Mouse (Mus musculus) frontal cortex, postnatal 14 days (tissue): ENCODE data around the gene Tmem208.
A peak's percentile ranks its signal among the peaks of the same experiment; 100 is the strongest.

ENCODE experiments used
- DNase-seq, 2 experiments: peaks; one replicate each; pipeline ENCODE4 v3.0.0; 2022; ENCODE audit warnings: low spot score in 2 of 2

Tmem208 gene

DNA sequence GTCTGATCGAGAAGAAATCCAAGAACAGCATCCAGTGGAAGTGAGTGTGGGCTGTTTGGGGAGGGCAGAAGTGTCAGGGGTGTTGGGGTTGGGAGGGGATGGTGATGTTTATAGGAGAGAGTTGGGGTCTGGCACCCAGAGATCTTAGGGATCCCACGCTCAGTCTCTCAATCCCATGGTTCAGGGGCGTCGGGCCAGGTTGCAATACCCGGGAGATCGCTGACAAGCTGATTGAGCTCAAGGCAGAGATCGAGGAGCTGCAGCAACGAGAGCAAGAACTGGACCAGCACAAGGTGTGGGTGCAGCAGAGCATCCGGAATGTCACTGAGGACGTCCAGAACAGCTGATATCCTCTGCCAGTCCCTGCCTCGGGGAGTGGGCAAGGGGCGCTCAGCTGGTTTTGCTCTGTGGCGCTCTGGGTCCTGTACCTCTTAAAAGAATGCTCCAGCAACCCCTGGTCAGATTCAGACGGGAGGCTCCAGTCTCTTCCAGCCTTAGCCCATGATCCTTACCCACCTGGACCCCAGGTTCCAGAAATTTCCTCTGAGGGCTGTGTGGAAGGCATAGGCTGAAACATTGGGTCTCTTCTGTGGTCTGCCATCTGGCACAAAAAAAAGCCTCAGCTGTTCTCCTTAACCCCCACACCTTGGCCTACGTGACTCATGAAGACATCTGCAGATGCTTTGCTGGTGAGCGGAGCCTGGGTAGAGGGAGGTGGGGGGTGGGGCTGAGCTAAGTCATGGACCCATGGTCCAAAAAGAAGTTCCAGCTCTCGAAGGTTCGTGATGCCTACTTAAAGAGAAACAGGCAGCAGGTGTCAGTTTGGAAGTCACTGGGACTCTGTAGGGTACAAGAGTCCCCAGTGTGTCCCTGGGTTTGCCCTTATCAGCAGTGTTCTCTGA, 27.6 kb upstream of the Tmem208 start:
- no peak for DNase-seq

DNA sequence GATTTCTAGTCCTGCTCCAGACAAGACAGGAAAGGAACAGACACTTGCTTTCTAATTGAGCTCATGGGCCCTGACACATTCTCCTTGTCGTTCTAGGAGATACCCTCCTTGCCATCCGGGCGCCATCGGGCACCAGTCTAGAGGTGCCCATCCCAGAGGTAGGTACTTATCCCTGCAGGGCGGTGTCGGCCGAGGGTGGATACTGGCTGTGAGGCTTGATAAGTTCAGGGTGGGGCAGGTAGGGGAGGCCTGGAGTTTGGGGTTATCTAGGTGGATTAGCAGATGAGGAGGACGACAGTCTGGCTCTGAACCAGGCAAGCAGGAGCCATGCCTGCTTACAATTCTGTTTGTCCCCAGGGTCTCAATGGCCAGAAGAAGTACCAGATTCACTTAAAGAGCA, 26.2 kb upstream of the Tmem208 start:
- no peak for DNase-seq

DNA sequence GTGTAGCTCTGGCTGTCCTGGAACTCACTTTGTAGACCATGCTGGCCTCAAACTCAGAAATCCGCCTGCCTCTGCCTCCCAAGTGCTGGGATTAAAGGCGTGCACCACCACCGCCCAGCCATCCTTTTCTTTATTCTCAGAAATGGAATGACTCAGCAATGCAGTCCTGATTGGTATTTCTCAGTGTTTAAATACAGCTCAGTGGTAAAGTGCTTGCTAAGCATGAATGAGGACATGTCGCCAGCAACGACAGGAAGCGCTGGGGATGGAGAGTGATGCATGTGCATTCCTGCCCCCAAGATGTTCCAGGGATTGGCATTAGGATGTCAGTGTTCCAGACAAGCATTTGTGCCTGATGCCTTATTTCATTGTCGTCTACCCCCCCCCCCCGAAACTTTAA, 22.8 kb upstream of the Tmem208 start:
- no peak for DNase-seq

DNA sequence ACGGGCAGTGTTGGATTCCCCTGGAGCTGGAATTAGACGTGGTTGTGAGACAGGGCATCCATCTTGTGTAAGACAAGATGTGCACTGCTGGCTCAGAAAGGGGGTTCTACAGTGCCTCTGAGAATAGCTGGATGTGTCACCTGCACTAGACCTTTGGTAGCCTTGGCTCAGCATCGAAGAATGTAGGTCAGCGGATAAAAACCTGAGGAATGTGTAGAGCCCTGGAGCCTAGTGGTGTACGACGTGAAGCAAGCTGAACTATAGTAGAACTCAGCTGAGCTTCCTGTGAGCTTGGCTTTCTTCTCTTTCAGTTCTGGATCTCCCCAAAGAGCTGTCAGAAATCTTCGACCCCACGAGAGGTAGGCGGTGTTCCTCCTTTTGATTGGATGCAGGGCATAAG, 22.3 kb upstream of the Tmem208 start:
- DNase-seq, result no peak

DNA sequence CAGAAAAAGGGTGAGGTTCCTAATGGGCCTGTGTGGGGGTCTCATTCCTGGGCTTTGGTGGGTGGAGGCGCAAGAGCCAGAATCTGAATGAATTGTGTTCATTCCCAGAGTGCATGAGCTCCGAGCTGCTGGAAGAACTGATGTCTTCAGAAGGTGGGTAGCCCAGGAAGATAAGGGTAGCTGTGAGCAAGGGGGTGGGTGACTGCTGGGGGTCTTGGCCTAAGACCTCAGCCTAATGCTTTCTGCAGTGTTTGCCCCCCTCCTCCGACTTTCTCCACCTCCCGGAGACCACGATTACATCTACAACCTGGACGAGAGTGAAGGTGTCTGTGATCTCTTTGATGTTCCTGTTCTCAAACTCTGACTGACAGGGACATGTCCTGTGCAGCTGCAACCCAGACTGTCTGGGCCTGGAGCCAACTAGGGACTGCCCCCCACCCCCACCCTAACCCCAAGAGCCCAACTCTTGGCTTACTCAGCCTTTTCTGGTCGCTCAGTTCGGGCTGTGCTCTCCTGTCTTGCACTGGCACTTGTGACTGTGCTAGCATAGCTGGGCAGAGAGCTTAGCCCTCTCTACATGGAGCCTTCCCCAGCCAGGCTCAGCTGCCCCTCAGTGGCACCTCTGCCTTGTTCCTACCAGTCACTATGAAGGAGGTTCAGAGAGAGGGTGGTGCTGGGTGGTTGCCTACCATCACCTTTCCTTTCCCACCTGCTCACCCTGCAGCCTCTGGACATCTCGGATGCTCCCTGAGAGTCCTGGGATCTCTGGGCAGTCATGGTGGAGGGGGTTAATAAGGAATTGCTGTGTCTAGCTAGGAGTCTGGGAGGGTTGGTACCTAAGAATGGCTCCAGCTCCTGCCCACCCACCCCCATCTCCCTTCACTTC, 21.6 kb upstream of the Tmem208 start:
- no peak for DNase-seq

DNA sequence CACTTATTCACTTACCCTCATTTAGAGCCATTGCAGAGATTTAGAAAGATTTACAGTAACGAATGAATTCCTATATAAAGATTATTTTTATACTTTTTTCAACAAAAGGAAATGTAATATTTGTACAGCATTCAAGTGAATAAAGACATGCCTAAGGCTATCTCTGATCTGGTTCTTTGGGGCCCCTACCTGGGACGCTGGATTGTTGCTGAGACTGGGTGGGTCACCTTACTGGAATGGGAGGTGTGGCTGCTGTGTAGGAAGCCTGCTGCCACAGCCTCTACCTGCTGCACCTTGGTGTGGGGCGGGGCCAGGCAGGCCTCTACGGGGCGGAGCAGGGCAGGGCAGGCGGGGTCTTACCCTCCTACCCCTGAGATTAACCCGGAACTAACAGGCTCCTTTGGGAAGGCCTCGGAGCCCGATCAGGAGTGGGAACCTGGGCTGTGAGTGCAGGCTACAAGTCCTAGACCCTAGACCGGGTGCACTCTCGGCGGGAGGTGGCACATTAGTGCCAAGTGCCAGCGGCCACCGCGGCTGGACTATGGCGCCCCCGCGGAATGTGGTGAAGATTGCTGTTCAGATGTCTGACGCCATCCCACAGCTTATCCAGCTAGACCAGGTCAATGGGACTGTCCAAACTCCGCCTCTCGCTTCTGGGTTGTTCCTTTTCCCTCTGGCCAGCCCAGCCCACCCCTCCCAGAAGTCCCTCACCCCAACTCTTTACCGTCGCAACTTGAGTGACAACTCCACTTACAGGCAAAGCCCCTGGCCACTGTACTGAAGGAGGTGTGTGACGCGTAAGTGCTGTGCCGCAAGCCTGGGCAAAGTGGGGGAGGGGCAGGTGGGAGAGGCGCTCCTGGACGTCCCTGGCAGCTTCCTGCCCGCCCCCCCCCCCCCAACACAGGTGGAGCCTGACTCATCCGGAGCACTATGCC, 20.7 kb upstream of the Tmem208 start, which contains the start of gene Elmo3:
Gene Elmo3, plus strand, starts transcription at position 391 of the 935 bp plus-strand sequence.
- peak in 1 of 2 experiments; percentile 46 for DNase-seq

DNA sequence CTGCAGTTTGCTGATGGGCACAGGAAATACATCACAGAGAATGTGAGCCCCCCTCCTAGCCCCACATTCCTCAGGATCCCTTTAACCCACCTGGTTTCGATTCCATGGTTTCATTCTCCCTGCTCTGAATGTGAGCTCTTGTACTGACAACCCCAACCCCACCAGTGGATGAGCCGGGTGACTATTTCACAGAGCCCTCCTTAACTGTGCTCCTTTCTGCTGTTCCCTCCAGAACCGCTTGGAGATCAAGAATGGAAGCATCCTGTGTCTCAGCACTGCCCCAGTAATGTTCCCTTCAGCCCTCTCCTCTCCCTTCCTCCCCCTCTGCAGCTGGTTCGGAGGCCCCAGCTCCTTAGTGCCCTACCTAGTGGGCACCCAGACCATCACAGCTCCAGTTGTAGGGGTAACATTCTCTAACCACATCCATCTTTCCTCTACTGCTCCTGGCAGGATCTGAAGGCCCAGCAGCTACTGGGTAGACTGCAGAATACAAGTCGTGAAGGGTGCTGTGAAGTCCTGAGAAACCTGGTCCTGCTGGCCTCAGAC, 19.9 kb upstream of the Tmem208 start:
- DNase-seq, result no peak

DNA sequence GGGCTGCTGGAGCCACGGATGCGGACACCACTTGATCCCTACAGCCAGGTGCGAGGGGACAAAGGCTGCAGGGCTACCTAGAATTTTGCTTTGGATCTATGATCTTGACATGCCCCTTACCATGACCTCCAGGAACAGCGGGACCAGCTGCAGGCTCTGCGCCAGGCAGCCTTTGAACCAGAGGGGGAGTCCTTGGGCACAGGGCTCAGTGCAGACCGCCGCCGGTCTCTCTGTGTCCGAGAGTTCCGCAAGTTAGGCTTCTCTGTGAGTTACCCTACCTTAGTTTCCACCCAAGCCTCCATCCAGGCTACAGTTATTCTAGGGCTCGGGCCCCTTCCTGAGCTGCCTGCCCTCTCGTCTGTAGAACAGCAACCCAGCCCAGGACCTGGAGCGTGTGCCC, 18.5 kb upstream of the Tmem208 start:
- DNase-seq, result no peak

DNA sequence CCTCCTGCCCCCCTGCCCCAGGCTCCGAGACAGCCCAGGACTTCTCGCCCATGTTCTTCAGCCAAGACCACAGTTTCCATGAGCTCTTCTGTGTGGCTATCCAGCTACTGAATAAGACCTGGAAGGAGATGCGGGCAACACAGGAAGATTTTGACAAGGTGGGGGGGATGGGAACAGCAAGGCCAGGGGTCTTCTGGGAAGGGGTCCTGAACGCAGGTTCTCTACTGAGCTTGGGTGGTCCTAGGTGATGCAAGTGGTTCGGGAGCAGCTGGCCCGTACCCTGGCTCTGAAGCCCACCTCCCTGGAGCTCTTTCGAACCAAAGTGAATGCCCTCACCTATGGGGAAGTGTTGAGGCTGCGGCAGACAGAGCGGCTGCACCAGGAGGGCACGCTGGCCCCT, 17.7 kb upstream of the Tmem208 start:
- DNase-seq, result no peak

DNA sequence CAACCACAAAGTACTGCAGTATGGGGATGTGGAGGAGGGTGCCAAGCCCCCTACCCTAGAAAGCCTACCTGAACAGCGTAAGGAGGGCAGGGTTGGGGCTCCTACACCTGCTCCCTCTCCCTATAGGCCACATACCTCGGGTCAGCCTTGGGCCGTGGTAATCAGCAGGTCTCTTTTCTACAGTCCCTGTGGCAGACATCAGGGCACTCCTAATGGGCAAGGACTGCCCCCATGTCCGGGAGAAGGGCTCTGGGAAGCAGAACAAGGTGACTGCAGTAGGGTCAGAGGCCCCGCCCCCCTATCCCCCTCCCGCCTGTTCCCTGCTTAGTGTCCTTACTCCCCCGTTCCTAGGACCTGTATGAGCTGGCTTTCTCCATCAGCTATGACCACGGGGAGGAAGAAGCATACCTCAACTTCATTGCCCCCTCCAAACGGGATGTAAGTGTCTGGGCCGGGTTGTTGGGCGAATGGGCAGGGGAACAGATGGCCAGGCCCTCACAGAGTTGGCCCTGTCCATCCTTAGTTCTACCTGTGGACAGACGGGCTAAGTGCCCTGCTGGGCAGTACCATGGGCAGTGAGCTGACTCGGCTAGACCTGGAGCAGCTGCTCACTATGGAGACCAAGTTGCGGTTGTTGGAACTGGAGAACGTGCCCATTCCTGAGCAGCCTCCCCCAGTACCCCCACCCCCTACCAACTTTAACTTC, 16.9 kb upstream of the Tmem208 start:
- no peak for DNase-seq

DNA sequence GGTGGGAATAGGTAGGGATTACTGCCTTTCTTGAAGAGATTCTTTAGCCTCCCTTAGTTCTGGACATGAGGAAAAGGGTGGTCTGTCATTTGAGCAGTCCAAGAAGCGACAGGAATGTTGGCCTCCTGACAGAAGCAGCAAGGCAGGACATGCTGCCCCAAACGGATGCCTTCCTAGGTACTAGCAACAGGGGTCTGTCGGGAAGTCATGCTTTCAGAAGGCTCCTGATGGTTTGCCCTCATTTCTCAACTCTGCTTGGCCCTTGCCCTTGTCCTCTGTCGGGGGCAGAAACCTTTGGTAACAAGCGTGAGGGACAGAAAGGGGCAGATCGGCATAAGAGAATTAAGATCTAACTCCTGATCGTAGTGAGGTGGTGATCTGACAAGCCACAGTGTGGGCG, 16.0 kb upstream of the Tmem208 start:
- no peak for DNase-seq

DNA sequence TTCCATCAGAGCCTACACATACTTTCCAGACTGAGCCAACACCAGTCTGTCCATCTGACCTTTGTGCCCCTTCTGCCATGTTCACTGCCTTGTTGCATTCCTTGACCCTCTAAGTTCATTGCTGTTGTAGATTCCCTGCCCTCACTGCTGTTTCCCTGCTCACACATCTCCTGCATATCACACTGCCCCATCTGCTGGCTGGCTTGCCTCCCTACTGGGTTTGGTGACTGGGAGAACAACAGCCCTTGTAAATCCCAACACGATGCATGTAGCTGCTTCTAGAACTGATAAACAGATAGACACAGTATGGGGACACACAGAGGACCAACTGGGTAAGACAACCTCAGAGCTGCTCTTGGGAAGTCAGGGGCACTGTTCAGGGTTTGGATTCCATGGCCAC, 14.4 kb upstream of the Tmem208 start:
- DNase-seq, result no peak

DNA sequence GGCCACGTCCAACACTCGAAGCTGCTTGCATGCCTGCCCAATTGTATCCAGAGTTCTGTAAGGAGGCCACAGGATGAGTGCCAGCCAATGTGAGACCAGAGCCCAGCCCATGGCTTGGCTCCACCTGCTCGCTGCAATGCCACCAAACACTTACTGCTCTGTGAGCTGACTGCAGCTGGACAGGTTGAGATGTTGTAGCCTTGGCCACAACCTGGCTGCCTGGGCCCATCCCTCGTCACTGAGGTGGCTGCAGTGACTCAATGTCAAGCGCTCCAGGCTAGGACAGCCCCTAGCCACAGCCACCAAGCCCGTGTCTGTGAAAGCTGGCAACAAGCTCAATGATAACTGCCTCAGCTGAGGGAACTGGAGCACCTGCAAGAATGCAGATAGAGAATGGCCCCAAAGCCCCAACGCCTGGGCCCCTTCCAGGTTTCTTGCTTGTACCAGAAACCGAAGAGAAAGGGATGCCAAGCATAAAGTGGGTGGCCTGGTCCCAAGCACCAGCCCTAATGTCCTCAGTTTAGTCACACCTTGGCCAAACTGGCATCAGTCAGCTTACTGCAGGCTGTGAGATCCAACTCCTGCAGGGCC, 13.2 kb upstream of the Tmem208 start:
- DNase-seq, result no peak

DNA sequence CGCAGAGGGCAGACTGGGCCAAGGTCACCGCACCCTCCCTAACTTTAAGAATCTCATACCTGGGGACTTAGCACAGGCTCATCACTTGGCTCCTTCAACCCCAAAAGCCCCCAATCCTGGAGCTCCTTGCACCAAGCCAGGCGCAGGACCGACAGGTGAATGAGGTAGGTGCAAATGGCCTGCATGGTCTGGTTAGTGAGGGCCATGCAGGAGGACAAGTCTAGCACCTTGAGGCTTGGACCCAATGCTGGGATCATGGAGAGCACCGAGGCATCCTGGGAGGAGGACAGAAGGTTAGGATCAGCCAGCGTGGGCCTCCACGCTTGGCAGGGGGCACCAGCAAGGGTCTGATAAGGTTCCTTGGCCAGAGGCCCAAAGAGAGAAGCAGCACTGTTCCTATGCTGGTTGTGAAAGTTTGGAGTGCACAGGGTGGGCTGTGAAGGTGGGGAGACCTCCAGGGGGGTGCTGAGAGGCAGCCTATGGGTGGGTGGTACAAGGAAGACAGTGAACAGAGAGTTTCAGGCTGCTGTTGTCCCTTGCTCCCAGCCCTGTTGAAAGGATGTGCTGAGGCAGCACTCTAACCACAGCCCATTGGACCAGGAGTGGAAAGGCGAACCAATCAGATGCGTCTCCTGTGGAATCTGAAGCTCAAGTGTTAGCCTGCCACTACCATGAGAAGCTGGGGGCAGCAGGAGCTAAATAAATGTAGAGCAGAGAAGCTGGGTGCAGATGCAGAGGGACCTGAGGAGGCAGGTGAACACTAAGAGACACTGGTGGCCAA, 12.3 kb upstream of the Tmem208 start:
- no peak for DNase-seq

DNA sequence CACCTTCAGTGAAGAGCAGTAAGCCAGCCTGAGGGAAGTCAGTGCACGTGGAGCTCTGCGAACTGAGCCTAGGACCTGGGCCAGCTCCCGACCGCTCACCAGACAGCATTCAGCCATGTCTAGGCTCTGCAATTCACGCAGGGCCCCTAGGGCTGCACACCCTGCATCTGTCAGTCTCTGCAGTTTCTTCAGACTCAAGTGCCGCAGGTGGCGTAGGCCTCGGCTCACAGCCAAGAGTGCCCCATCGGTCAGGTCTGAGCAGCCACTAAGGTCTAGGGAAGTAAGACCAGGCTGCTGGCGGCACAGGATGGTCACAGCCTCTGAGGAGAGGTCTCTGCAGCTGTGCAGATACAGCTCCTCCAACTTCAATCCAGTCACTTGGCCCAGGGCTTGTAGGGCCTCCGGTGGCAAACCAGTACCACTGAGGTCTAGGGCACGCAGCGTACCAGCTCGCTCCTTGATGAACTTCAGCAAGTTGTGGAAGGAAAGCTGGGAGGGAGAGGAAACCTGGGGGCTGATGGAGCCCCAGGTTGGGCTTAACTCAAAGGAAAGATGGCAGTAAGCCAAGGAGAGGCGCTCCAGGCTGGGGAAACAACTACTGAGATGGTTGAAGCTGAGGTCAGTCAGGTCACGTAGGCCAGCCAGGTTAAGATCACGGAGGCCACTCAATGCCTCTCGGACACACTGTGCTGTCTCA, 10.9 kb upstream of the Tmem208 start:
- no peak for DNase-seq

DNA sequence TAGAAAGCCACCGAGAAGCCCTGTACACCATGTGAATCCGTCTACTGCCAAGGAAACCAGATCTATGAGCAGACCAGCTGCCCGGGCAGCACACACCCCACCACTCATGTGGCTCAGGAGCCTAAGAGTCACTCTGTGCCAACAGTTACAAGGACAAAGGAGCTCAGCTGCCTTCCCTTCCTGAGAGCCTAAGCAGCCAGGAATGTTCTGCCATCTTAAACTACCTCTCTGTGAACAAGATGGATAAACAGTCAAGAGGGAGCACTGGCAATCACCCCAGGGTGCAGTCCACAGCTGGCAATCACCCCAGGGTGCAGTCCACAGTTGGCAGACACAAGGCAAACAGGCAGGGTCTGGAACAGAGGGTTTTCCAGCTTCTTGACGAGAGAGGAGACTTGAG, 8.2 kb upstream of the Tmem208 start:
- no peak for DNase-seq

DNA sequence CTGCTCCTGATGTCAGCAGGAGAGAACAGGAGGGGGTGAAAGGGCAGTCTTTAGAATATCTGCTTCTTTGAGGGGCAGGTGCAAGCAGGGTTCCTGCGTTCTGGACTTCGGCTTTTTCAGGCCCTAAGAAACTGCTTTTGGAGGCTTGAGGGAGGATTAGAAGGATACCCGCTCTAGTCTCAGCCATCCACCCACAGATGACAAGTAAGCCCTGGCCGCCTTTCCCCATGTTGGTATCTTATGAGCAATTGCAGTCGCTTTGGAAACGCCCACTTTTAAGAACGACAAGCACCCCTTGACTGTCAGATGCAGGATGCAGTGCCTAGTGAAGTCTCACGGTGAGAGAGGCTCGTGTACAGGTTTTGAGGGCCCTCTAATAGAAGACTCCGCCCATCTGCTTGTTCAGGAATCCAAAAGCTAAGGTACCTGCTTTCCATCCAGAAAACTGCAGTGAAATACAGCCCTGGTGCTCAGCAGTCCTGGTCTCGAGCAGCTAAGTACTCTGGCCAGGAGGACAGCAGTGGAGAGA, 7.4 kb upstream of the Tmem208 start:
- DNase-seq, result no peak

DNA sequence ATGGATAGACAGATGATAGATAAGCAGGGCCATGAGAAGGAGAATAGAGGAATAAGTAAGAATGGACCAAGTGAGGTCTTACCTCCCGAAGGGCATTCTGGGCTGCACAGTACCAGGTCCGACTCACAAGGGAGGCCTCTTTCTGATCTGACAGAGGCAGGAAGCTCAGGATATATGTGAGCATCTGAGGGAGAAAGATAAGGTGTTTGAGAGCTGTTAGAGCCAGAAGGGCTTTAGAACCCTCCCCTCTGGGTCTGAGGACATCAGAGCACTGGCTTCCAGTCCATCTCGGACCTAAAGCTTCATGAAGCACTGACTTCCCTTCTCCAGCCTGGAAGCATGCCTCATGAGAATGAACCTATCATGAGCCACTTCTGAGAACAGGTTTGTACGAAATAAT, 3.0 kb upstream of the Tmem208 start:
- no peak for DNase-seq

DNA sequence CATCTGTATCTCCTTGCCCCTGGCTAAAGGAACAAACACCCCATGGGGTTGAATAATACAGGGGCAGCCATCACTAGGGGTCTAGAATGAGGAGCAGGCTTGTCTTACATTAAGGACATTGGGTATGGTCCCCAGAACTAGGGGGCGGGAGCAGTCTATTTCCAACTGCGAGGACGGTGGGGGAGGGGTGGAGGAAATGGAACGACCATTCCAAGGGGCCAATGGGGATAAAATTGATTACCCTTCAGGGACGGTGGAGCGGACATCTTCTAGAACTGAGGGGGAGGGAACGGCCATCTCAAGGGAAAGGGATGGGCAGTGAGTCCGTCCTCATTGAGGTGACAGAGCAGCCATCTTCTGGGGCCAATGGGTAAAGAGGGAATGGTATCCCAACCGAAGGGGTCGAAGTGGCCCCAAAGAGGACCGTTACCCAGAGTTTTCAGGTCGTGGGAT, 487 bp upstream of the Tmem208 start:
- DNase-seq, result no peak
